Mouse (Mus musculus): ENCODE measurements around the gene Plg.

The Plg gene

DNA sequence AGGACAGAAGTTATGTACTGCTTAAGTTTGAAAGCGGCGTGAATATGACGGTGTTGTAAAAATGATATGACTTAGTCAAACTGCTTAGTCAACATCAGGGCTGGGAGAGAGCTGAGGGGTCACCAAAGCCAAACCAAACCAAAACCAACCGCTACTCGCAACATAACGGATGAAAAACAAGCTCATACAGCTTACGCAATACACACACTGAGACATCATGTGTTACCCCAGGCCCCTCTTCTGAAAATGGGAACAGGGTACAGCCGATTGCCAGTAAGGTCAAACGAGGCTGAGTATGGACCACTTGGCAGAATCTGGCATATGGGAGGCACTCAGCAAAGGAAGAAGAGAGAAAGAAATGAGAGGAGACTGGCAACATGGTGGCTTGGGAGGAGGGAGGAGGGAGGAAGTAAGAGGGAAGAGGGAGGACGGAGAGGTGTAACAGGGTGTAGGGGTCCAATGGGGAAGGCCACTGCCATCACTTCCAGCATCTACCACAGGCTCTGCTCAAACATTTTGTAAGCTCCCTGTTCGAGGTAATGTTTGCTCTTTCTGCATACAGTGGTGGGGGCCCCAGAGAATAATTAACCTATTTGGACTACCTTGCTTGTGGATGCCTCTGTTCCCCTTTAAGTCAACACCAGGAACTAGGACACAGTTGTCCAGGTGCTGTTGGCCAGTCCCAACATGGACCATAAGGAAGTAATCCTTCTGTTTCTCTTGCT lies at the start of gene Plg:
TSS of gene Plg (plus strand) at position 628 of the 725 bp plus-strand sequence.
- no peak for DNase-seq

DNA sequence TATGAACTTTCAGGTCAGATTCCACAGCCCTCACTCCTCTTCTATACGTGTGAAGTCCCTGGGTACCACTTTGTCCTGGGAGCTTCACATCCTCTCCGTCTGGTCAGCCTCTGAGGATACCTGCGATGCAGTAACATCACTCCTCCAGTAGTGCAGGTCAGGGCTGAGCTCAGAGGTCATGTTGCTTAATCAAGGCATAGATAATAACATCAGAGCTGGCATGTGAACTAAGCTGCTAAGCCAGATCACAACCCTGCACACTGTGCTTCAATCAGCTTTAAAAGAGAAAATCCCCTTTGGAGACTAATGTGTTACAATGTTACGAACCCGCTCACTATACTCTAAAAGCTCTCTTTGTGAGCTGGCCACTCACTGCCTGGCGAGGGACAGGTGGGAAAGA lies 43.3 kb upstream of the Plg start:
- DNase-seq = no peak

DNA sequence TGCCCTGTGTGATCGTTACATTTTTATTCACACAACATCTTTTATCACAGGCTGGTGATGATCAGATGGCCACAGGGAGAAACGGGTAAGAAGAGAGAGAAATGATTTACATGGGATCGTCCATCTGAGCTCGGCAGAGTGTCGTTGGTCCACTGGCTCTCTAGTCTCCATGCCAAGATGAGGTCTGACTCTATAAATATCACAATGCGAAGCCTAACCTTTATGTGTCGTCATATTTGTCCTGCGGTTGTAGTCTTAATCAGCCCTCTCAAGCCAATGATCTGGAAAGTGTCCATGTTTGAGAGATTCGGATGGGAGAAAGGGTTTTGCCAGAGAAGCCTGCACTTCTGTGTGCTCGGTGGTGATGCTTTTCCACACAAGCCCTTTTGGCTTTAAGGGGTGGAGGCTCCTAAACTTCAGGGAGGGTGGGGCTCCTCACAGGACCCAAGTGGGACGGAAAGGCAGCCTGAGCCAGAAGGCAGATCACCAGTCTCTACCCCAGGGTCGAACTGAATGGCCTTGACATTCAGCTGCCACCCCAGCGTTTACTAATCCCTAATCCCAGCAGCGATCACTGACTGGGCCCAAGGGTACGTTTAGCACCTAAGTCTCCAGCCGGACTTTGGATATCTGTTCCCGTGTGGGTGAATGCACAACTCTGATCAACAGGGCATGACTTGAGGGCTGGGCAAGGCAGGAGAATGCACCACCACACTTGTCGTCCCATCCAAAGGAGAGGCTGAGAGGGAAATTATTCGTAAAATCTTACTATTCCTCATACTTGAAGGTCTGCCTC lies 42.1 kb upstream of the Plg start:
- DNase-seq = no peak

DNA sequence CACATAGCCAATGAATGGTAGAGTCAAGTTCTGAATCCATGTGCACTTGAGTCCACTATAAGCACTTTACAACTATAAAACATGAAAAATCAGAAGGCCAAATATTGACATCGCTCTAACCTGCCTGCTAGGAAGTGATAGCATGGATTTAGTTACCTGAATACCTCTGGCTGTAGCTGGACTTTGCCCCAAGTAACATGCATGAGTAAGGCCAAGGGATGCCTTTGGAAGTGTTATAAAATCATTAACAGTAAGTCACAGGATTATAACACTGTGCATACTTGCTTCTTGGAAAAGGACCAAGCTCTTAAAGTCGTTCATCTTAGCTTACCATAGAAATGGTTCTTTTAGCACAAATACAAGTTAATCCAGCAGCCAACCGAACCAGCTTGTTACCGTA lies 41.3 kb upstream of the Plg start:
- DNase-seq = no peak

DNA sequence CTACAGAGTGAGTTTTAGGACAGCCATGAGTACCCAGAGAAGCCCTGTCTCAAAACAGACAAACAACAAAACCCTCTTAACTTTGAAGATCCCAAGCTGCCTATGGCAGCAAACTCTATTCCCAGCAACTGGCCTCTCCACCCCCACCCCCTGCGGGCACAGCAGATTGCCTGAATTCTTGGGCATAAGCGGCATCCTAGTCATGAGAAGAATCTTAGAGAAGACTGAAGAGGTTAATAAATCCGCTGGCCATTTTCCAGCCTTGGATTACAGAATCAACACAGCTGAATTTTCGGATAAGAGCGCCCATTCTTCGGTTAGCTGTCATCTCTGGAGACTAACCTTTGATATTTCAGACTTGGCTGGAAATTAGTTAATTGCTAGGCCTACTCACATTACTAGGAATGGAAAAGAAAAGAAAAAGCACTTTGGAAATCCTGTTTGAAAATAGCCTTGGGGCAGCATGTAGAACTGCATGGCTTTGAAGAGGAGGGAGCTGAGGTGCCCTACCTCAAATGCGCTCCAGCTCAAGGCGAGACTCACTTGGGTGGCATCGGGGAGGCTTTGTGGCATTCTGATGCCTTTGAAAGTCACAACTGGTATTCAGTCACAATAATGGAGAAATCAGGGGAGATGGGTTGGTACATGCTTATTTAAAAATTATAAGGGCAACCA lies 34.6 kb upstream of the Plg start:
- DNase-seq = no peak

DNA sequence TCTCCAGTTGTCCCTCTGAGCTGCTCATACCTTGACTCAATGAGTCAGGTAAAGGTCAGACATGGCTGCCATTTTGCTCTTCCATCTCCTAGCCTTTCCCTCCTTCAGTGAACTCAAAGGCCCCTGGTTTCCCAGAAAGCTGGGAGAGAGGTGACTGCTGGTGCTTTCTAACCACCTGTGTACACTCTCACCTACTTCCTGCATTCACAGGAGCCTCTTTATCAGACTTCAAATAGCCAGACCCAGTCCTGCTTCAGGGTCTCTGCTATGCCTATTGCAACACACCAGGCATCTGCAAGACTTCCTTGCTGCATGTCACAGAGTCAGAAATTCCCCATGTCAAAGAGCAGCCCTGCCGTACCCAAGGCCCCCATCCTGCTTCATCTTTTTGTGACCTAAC lies 30.9 kb upstream of the Plg start:
- no peak for DNase-seq

DNA sequence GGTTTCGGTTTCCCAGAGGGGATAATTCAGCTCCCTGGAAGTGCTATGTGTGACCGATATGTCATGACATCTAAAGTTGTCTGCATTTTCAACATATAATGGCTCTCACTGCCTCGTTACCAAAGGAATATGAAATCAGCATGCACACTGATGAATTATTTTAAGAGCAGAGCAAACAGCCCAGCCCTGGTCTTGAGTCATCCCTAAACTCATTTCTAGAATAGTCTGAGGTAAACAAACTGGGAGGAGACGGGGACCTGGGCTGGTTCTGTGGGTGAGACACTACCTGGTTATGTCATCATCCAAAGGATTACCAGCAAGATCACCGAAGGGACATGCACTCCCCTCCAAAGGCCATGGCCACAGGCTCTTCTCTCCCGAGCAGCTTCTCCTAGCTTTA lies 26.8 kb upstream of the Plg start:
- DNase-seq = no peak

DNA sequence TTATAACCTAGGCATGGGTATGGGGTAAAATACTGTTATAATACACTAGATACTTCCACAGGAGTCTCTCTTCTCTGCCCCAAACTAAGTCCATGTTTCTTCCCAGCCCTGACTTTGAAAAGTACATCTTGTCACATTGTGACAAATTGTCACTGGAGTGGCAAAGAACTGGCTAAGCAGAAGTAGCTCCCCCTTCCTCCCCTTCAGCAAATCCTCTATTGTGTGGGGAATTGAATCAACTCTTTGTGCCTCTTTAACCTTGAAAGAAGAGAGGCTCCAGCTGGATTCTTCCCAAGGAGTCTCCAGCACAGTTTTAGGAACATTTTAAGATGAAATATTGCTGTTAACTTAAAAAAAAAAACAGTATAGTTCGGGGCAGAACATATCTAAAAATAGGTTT lies 25.6 kb upstream of the Plg start:
- no peak for DNase-seq

DNA sequence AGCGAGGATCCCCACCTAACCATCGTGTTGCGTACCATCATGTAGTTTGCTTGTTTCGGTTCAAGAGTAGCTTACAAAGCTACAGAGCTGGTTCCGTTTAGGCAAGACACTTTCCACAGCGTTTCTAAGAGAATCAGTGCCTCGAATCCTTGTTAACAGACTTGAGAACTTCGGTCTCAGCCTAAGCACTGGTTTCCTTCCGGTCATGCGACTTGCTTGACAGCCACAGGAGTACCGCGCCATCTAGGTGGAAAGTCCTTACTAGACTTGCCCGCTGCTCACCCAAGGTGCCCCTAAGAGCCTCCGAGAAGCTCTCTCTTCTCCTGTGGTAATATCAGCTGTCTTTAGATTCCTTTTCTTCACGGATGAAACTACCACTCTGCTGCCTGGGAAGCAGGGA lies 18.5 kb upstream of the Plg start:
- DNase-seq = no peak

DNA sequence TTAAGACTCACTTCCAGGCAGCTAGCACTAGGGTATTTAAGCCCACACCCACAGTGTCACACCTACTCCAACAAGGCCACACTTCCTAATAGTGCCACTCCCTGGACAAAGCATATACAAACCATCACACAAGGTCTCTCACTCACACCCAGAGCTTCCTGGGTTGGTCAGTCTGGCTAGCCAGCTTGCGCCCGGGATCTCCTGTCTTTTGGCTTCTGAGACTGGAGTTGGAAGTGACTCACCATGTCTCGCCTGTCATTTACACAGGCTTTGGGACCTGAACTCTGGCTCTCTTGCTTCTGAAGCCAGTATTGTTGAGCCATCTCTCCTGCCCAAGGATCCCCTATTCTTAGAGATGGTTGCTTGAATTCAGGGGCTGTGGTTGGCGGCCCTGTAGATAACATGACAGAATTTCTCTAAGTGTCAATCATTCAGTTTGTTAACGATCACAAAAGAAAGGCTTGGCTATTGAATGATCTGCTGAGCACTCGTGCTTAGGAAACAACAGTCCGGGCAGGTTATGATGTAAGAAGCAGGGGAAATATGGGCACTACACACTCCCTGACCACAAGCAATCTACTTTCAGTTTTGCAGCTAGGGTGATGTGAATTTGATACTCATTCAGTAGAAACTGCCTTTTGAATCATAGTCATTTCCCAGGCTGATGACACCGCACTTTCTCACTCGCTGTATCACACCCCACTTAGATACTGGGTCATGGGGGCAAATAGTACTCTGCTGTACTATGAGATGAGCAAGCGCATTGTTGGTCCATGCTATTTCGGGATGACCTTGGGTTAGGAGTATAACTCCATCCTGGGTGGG lies 14.6 kb upstream of the Plg start:
- DNase-seq = no peak

DNA sequence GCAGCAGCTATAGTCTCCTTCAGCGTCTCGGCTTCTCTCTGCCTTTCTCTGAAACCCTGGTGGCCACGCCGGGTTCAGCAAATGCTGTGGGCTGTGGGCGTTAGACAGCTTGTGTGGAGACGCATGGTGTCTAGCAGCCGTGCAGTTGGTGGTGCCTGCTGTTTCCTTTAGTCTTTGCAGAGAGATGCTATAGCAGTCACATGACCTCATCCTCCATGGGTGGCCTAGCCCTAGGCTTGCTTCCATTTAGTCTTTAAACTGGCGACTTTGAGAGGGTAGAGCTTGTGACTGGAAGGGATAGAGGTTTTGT lies 14.0 kb upstream of the Plg start:
- no peak for DNase-seq

DNA sequence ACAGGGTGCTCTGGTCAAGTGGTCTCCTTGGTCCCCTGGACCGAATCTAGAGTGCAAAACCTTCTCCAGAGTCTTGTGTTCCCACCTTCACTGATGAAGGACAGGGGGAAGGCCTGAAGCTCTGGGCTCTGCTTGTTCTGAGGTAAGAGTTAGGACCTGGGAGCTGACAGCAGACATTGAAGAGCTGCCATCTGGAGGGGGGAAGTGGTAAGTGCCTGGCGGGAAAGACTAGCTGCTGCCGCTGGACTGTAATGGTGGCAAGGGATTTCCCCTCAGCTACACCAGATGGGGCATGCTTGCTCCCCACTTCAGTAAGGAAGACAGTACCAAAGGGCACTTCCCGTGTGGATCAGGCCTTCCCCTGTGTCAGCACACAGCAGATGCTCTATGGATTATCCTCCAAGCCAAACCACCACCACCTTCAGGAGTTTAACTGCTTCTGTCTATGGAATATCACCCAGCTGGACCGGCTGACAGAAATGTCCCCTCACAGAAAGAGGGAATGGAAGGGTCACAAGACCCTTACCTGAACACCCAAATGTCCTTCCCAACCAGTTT lies 11.0 kb upstream of the Plg start:
- DNase-seq = peak; percentile 92

DNA sequence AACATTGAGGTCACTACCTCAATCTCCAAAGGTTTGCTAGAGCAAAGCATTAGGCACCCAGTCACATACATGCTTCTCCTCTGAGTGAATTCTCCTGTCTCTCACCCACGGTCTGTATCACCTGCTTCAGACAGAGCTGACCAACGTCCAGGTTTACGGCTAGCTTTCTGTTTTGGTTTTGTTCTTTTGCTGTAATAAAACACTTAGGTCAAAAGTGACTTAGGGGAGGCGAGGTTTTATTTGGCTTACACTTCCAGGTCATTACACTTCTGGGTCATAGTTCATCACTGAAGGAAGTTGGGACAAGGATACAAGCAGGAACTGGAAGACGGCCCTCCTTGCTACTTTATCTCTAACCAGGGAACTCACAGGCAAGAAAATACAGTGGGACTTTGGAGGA lies 9.0 kb upstream of the Plg start:
- DNase-seq = no peak

DNA sequence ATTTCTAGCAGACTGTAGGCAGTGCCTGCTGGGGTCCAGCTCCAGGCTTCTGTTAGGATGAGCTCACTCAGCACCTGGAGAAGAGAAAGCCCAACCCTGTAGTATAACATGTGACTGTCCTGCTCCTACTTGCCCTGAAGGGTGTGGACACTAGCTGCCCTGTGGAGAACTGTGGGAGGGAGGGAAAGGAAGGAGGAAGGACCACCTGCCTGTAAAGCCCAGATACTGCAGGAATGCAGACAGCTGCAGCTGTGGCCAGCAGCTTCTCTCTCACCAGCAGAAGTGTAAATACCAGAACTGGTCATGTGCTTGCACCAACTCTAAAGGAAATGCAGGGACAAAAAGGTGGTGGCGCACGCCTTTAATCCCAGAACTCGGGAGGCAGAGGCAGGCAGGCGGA lies 8.1 kb upstream of the Plg start:
- DNase-seq = no peak

DNA sequence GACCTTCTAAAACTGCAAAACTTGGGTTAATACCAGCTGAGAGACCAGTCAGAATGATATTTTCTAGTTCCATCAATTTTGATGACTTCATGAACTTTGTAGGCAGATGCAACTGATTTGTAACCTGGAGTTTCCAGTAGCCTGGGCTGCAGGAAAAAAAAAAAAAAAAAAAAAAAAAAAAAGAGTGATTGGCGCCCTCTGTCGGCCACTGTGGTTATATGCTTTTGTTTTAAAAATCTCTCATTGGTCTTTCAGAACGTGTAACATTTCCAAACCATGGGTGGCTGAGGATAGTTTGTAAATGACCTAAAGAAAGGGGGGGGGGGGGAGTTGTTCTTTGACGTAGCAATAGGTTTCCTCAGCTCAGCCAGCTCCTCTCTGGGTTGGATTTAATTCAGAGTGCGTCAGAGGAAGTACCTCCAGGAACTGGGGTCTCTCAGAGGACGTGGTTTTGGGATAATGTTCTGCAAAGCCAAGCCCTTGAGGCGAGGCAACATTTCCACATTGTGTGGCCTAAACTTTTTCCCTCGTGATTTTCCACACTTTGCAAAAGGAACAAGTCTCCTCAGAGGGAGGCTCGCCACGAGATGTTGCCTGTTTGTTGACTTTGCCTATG lies 7.0 kb upstream of the Plg start:
- DNase-seq = no peak

DNA sequence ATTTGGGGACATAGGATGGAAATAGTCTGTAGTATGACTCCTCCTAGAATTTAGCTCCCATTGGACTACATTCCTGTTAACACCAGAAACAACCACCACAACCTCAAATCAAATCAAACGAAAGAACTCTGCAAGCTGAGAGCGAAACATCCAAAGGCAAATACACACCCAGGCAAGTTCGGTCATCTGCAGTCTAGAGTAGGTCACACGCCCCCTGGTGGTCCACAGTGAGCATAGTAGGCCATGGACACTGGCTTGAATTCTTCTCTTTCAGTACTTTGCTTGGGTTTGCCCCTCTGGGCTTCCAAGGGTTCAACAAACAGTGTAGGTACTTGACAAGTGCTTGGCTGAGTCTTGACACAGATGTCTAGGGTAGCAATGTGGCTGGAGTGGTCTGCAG lies 6.4 kb upstream of the Plg start:
- DNase-seq = peak; percentile 96

DNA sequence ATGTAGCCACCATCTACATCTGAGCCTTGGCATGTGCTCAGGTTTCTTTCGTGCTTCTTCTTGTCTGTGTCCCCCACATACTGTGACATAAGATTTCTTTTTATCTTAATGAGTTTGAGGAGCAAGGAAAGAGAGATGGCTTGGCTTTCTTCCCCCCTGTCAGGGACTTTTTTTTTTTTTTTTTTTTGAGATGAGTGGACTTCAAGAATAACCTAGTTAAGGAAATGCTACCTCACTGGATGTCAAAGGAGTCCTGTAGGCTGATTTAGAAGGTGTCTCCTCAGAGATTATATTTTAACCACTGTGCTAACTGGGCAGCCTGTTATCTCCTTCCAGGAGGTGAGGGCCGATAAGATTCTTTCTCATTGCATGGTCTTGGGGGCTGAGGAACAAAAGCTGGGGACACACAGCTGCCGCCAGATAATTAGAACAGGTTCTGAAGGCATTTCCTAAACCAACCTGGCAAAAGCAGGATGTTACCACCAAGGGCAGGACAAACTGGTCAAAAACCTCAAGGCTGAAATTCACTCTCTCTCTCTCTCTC lies 4.7 kb upstream of the Plg start:
- no peak for DNase-seq

DNA sequence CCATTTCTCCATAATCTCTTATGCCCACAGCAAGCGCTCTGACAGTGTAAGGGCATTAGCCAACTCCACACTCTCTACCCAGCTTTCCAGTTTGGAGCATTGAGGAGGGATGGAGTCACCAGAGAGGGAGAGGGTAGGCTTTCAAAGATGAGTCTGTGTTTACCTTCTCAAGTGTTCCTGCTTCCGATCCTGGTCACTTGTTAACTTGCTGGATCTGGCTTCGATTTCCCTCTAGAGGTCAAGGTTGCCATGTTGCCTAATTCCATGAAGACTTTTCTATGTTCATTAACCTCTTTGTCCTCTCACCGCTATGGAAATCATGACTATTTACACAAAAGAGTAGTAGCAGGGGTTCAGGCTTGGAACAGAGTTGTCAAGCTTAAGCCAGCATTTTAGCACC lies 1.9 kb downstream of the Plg start:
- no peak for DNase-seq

DNA sequence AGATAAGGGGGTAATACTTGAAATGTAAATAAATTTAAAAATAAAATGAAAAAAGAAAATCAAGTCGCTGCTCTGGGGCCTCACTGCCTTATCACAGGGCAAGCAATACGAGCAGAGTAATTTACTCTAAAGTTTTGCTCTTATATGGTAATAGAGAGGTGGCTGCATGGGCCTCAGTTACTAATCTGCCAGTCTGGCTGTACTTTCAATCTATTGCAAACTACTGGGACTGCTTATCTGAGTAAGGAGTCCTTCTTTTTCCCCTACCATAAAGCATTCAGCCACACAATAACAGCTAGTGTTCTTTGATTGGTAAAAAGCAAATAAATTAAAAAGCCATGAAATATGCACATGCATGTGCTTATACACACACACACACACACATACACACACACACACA lies 3.2 kb downstream of the Plg start:
- no peak for DNase-seq

DNA sequence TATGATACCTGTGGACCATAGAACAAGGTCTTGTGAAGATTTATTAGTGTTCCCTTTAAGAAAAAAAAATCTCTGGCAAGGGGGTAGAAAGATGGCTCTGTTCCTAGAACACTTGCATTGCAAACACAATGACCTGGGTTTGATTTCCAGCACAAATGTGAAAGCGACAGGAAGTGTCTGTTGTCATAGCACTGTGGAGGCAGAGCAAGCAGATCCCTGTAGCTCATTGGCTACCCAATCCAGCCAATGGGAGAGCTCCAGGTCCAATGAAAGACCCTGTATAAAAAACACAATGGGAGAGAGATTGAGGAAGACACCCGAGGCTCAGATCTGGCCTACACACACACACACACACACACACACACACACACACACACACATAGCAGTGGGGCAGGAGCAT lies 4.1 kb downstream of the Plg start:
- DNase-seq = no peak

DNA sequence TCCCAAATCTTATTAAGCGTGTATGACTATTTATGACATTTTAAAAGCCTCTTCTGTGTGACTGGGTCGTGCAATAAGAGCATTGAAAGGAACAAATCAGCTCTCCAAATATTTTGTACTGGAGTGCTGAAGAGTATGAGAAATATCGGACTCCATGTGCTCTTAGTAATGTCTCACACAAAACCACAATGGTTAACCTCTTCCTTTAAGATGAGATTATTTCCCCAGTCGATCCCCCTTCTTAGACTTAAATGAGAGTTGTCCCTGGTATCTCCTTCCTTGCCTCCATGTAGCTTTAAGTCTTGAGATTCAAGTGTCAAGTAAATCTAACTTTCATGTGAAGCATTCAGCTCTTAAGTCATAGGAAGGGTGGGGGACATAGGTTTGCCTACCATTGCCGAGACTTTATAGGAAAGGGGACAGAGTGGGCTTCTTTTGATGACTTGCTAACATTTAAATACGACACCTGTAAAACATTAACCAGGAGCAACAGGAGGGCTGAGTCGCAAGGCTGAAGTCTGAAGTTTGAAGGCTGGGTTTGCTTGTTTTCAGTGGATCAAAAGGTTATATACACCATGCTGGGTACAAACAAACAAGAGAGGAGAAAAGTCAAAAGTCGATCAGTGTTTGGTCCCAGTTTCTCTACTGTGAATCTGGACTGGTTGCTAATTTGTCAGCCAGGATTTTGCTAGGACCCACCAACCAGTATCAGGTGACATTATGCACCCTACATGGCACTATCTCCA lies 6.8 kb downstream of the Plg start:
- DNase-seq = no peak

DNA sequence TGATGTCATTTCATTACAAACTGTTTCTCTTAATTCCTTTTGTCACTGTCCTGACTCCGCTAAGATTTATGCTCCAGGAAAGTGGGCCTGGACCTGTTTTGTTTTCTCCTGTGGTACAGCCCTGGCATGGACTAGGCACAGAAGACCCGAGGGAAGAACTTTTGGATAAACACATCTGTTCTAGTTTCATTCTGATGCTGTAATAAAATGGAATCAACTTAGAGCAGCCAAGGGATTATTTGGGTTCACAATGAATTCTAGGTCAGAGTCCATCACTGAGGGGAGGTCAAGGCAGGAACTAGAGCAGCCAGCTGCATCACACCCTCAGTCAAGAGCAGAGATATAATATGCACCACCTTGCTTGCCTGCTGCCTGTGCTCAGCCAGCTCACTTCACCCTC lies 9.4 kb downstream of the Plg start:
- no peak for DNase-seq

All from heart, adult 11 months (tissue).